Mouse (Mus musculus) ES-Bruce4 (cell line): Measurements from ENCODE around the gene Hoxa2.

ENCODE experiments used
- CTCF ChIP-seq: IDR thresholded peaks from one replicate; pipeline ENCODE4 v1.8.1; 2011; ENCODE audit warnings: low read depth, low read length
- EP300 ChIP-seq: IDR thresholded peaks from 2 replicates; pipeline ENCODE4 v1.6.1; 2011; ENCODE audit warnings: low read depth, low read length; ENCODE audit not compliant: insufficient read depth
- POLR2A ChIP-seq: IDR thresholded peaks from one replicate; pipeline ENCODE4 v1.8.1; 2011; ENCODE audit warnings: low read length; ENCODE audit not compliant: insufficient read depth

- no peak for TF ChIP-seq EP300
- no peak for TF ChIP-seq CTCF
- TF ChIP-seq POLR2A, result no peak
Measured at GRCm38 (mm10) chr6:52118903-52119635, 45.6 kb downstream of the Hoxa2 start.
